Mouse (Mus musculus): ENCODE data around the gene Olfr64. TPM values are rescaled to one million over a fixed set of nuclear protein-coding genes. Genes with fewer than 3 reads are reported as not detected.

The Olfr64 gene
- total and polyA plus RNA-seq, 3 experiments: not detected

- peak overlapping the region; percentile 56 for H3K9ac ChIP-seq (ENCODE audit: control insufficient read depth, low read depth, low read length, poor library complexity, severe bottlenecking)
- H3K79me2 ChIP-seq (ENCODE audit: control insufficient read depth, insufficient read depth, low read length, poor library complexity): no peaks in the 10 kb centered on the region; the same call in 1 of the 2 replicates
- H3K27me3 ChIP-seq (ENCODE audit: control insufficient read depth in 1 of 2, insufficient read depth in 2 of 2, low read length in 2 of 2): no peaks in the 10 kb centered on the region
- peak; percentile 94 for DNase-seq (ENCODE audit: low read depth, low spot score)
- H3K27ac ChIP-seq (ENCODE audit: control insufficient read depth, low read depth, low read length): peak overlapping the region; percentile 100
- peaks cover 0 to 31% of the 10 kb centered on the region in 2 experiments; a peak in 2 of 4 replicates for H3K36me3 ChIP-seq (ENCODE audit: control insufficient read depth in 1 of 2, insufficient read depth in 2 of 2, low read length in 2 of 2)
- peak overlapping the region in 1 of 2 experiments; percentile 8; a peak in 1 of 4 replicates for H3K4me3 ChIP-seq (ENCODE audit: control insufficient read depth in 1 of 2, insufficient read depth in 1 of 2, low read depth in 2 of 2, low read length in 2 of 2)
- peaks cover 18 to 28% of the 10 kb centered on the region in 2 experiments for H3K4me1 ChIP-seq (ENCODE audit: control insufficient read depth in 1 of 2, insufficient read depth in 2 of 2, low read length in 2 of 2)
- no peaks in the 10 kb centered on the region for H3K9me3 ChIP-seq (replicated peaks; ENCODE audit: insufficient read depth, low read length)
- no peak for TF ChIP-seq ZC3H11A (IDR thresholded peaks at IDR 0.05; ENCODE audit: low read depth, low read length)
- TF ChIP-seq USF1 (IDR thresholded peaks at IDR 0.05; ENCODE audit: low read depth, low read length): no peak
- TF ChIP-seq SIN3A (IDR thresholded peaks at IDR 0.05; ENCODE audit: low read length): 0 out of 2 replicates have a peak, but pooled peaks have one; percentile 40
- peak; percentile 87 for TF ChIP-seq ETS1 (IDR thresholded peaks at IDR 0.05; ENCODE audit: low read depth, low read length)
- no peak for TF ChIP-seq NRF1 (IDR thresholded peaks at IDR 0.05; ENCODE audit: insufficient read depth, low read depth, low read length, poor library complexity, severe bottlenecking)
- no peak for TF ChIP-seq MAFK (IDR thresholded peaks at IDR 0.05; ENCODE audit: borderline replicate concordance, low read depth, low read length)
- TF ChIP-seq MYB (IDR thresholded peaks at IDR 0.05; ENCODE audit: low read depth, low read length): peak; percentile 94
- no peak for TF ChIP-seq HCFC1 (IDR thresholded peaks at IDR 0.05; ENCODE audit: low read depth, low read length)
- no peak for TF ChIP-seq POLR2AphosphoS5 (IDR thresholded peaks at IDR 0.05; ENCODE audit: borderline replicate concordance, low read depth, low read length)
- no peak for TF ChIP-seq MEF2A (IDR thresholded peaks at IDR 0.05; ENCODE audit: extremely low read depth, insufficient replicate concordance, low read depth, low read length, poor library complexity, severe bottlenecking)
- TF ChIP-seq ZKSCAN1 (IDR thresholded peaks at IDR 0.05; ENCODE audit: low read depth, low read length): no peak
- no peak for TF ChIP-seq E2F4 (IDR thresholded peaks at IDR 0.05; ENCODE audit: borderline replicate concordance, low read depth, low read length)
- peak; percentile 94 for TF ChIP-seq GATA1 (IDR thresholded peaks at IDR 0.05; ENCODE audit: low read depth, low read length)
- TF ChIP-seq POLR2AphosphoS2 (IDR thresholded peaks at IDR 0.05; ENCODE audit: low read length): no peak
- 0 out of 2 replicates have a peak, but pooled peaks have one; percentile 36 for TF ChIP-seq JUND (IDR thresholded peaks at IDR 0.05; ENCODE audit: low read depth, low read length)
- no peak for TF ChIP-seq BHLHE40 (IDR thresholded peaks at IDR 0.05; ENCODE audit: borderline replicate concordance, low read depth, low read length)
- no peak for TF ChIP-seq MXI1 (IDR thresholded peaks at IDR 0.05; ENCODE audit: low read depth, low read length)
- TF ChIP-seq USF2 (IDR thresholded peaks at IDR 0.05; ENCODE audit: borderline replicate concordance in 1 of 2, insufficient read depth in 1 of 2, low read depth in 1 of 2, low read length in 2 of 2): no peak
- no peak for TF ChIP-seq MYC (IDR thresholded peaks at IDR 0.05; ENCODE audit: low read depth, low read length)
- TF ChIP-seq RAD21 (IDR thresholded peaks at IDR 0.05; ENCODE audit: low read depth, low read length): no peak
- no peak for TF ChIP-seq UBTF (IDR thresholded peaks at IDR 0.05; ENCODE audit: borderline replicate concordance, insufficient read depth, low read depth, low read length)
- TF ChIP-seq TAL1 (IDR thresholded peaks at IDR 0.05; ENCODE audit: low read length): peak; percentile 93
- TF ChIP-seq RCOR1 (IDR thresholded peaks at IDR 0.05; ENCODE audit: low read depth, low read length): peak; percentile 45
- peak in 1 of 2 experiments; percentile 42; a peak in 1 of 4 replicates for TF ChIP-seq POLR2A (IDR thresholded peaks at IDR 0.05; ENCODE audit: control insufficient read depth in 1 of 2, insufficient read depth in 1 of 2, low read depth in 1 of 2, low read length in 2 of 2, poor library complexity in 1 of 2)
- TF ChIP-seq TBP (IDR thresholded peaks at IDR 0.05; ENCODE audit: low read depth, low read length): 0 out of 2 replicates have a peak, but pooled peaks have one; percentile 36
- no peak for TF ChIP-seq CTCF (IDR thresholded peaks at IDR 0.05 in 2 of 3, conservative IDR thresholded peaks at IDR 0.05 in 1 of 3; ENCODE audit: control insufficient read depth in 1 of 3, insufficient read depth in 1 of 3, low read depth in 2 of 3, low read length in 3 of 3, poor library complexity in 1 of 3, severe bottlenecking in 1 of 3)
- TF ChIP-seq CHD1 (IDR thresholded peaks at IDR 0.05; ENCODE audit: low read depth, low read length): no peak
- 0 out of 2 replicates have a peak, but pooled peaks have one; percentile 32 for TF ChIP-seq ELF1 (IDR thresholded peaks at IDR 0.05; ENCODE audit: low read depth, low read length)
- TF ChIP-seq GABPA (IDR thresholded peaks at IDR 0.05; ENCODE audit: low read depth, low read length): no peak
- no peak for TF ChIP-seq ZMIZ1 (IDR thresholded peaks at IDR 0.05; ENCODE audit: low read depth, low read length)
- peak; percentile 94 for TF ChIP-seq TCF12 (IDR thresholded peaks at IDR 0.05; ENCODE audit: low read depth, low read length)
- no peak for TF ChIP-seq KAT2A (conservative IDR thresholded peaks at IDR 0.05; ENCODE audit: low read depth, low read length)
- no peak for TF ChIP-seq MAZ (IDR thresholded peaks at IDR 0.05; ENCODE audit: low read depth, low read length)
- peak; percentile 93 to 95 for TF ChIP-seq EP300 (IDR thresholded peaks at IDR 0.05; ENCODE audit: low read depth in 1 of 2, low read length in 2 of 2)
- no peak for TF ChIP-seq MAX (IDR thresholded peaks at IDR 0.05; ENCODE audit: low read length)
- TF ChIP-seq NELFE (IDR thresholded peaks at IDR 0.05; ENCODE audit: low read depth, low read length): no peak
- TF ChIP-seq ZNF384 (IDR thresholded peaks at IDR 0.05; ENCODE audit: low read depth, low read length): peak; percentile 68
Observed at GRCm38 (mm10) chr7:103870667-103871066, 23.6 kb downstream of the Olfr64 start.
